Mouse (Mus musculus): ENCODE results near the gene Surf6. TPM values are rescaled to one million over a fixed set of nuclear protein-coding genes. Genes with fewer than 3 reads are reported as not detected.

The Surf6 gene
- polyA plus RNA-seq, 1 experiment: 13.6 TPM

DNA sequence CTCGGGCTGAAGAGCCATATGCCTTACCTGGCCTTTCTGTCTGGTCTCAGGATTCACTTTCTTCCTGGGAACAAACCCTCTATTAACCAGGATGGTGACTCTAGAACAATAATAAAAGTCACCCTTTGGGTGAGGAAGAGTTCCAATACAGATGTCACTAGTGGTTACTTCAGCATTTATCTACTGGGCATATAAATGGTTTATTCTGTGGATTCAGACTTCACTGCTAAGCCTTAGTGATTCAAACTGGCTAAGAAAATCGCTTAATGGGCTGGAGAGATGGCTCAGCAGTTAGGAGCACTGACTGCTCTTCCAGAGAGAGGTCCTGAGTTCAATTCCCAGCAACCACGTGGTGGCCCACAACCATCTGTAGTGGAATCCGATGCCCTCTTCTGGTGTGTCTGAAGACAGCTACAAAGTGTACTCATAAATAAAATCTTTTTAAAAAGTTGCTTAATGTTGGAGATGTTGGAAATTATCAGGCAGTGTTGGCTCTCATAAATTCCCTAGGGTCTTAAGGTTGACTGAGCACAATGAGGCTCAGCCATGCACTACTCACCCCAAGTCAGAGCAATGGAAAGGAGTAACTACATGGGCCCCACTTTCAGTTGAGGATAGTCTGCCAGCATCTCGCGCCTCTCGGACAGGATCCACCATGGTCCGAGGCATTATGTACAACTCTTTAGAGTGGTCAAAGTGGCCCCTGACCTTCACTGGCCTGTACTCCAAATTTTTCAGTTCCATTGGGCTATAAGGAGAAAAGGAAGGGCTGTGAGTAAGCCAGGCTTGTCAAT lies 11.7 kb upstream of the Surf6 start:
- Histone ChIP-seq H3K36me3 (replicated peaks; ENCODE audit: low read length) (peaks cover 62% of the 10 kb centered on the region), H3K4me3 (replicated peaks) (peak overlapping the region; percentile 35)

GRCm38 (mm10) chr2:26913416-26914147 lies 10.9 kb upstream of the Surf6 start:
- H3K4me1 ChIP-seq: peaks cover 87% of the 10 kb centered on the region
- TF ChIP-seq GATA1 (IDR thresholded peaks at IDR 0.05; ENCODE audit: borderline replicate concordance, low read length) (no peak), FLI1 (IDR thresholded peaks at IDR 0.05; ENCODE audit: low read length) (no peak)
- peaks cover 58% of the 10 kb centered on the region for H3K36me3 ChIP-seq (replicated peaks; ENCODE audit: low read length)
- peak overlapping the region; percentile 64 for H3K4me3 ChIP-seq (replicated peaks)
- H3K9me3 ChIP-seq: no peaks in the 10 kb centered on the region
- no peaks in the 10 kb centered on the region for H3K27me3 ChIP-seq (replicated peaks)

More for the DNA sequence above, 11.7 kb upstream of the Surf6 start:
- peaks cover 87% of the 10 kb centered on the region for H3K4me1 ChIP-seq
- H3K9me3 ChIP-seq: no peaks in the 10 kb centered on the region
- no peaks in the 10 kb centered on the region for H3K27me3 ChIP-seq (replicated peaks)
- TF ChIP-seq GATA1 (IDR thresholded peaks at IDR 0.05; ENCODE audit: borderline replicate concordance, low read length) (no peak), FLI1 (IDR thresholded peaks at IDR 0.05; ENCODE audit: low read length) (no peak)

GRCm38 (mm10) chr2:26912253-26912770 lies 9.6 kb upstream of the Surf6 start:
- H3K27me3 ChIP-seq (replicated peaks): no peaks in the 10 kb centered on the region
- no peaks in the 10 kb centered on the region for H3K9me3 ChIP-seq
- H3K4me3 ChIP-seq (replicated peaks): peak overlapping the region; percentile 100
- TF ChIP-seq FLI1 (IDR thresholded peaks at IDR 0.05; ENCODE audit: low read length) (no peak), GATA1 (IDR thresholded peaks at IDR 0.05; ENCODE audit: borderline replicate concordance, low read length) (no peak)
- H3K4me1 ChIP-seq: peaks cover 87% of the 10 kb centered on the region
- H3K36me3 ChIP-seq (replicated peaks; ENCODE audit: low read length): peaks cover 58% of the 10 kb centered on the region

DNA sequence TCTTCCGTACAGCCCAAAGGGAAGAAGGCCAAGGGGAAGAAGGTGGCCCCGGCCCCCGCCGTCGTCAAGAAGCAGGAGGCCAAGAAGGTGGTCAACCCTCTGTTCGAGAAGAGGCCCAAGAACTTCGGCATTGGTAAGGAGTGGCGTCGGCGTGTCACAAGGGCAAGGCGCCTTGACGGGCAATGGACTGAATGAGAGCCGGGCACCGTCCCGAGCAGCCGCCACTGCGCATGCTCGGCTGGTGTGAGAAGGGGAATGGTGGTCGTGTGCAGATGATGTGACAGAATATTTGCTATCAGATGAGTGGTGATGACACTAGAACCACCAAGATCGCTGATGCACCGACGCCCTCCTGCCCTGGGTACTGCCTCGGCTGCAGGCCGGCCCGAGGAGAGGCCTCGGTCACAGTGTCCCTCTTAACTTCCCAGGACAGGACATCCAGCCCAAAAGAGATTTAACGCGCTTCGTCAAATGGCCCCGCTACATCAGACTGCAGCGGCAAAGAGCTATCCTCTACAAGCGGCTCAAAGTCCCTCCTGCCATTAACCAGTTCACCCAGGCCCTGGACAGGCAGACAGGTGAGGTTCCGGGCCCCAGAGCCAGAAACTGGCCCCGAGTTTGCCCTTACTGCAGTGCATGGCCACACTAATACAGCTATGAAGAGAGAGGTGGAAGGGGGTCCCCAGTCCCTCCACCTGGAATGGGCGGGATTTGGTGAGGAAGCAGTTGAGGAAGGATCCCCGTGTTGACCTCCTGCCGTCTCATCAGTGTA lies 8.5 kb upstream of the Surf6 start:
- H3K4me3 ChIP-seq (replicated peaks): peak overlapping the region; percentile 100
- H3K4me1 ChIP-seq: peaks cover 87% of the 10 kb centered on the region
- TF ChIP-seq GATA1 (IDR thresholded peaks at IDR 0.05; ENCODE audit: borderline replicate concordance, low read length) (no peak), FLI1 (IDR thresholded peaks at IDR 0.05; ENCODE audit: low read length) (no peak)
- H3K36me3 ChIP-seq (replicated peaks; ENCODE audit: low read length): peaks cover 67% of the 10 kb centered on the region
- H3K27me3 ChIP-seq (replicated peaks): no peaks in the 10 kb centered on the region
- H3K9me3 ChIP-seq: no peaks in the 10 kb centered on the region

DNA sequence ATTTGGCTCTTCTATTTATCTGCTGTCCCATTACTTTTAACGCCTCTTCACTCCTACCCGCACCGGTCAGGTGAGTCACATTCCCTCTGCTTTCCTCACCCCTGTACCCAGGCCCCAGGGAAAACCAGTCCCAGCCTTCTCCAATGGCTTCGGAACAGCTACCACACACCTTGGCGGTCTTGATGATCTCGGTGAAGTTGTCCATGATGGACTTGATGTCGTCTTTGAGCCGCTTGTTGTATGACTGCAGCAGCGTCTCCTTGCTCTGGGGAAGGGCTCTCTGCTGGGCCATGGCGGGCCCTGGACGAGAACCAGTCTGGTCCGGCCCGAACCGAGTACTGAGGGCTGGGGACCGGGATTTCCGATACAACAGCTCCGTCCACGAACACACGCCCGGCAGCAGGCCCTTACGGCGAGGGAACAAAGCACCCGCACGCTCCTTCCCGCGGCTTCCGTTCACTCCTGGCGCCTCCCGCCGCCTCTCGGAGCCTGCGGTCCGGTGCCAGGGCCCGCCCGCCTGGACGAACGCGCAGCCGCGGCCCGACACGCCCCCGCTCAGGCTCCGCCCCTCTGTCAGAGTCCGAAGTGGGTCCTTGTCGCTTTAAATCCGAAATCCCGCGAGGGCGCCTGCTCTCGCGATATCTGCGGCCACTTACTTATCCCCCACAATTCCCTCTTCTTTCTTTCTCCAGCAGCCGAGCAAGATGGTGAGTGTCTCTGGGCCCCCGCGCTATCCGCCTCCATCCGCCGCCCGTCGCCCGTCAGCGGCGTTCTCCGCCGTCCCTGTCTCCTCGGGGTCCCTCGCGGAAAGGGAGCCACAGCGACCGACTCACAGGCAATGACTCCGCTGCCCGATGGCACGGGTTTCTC lies 7.7 kb upstream of the Surf6 start, which contains the start of the genes Med22 and Rpl7a:
Med22 (minus strand) TSS at position 554 of the 870 bp plus-strand sequence.
Rpl7a (plus strand) TSS at position 641 of the 870 bp plus-strand sequence.
- Histone ChIP-seq H3K36me3 (replicated peaks; ENCODE audit: low read length) (peaks cover 75% of the 10 kb centered on the region), H3K27me3 (replicated peaks) (no peaks in the 10 kb centered on the region), H3K9me3 (no peaks in the 10 kb centered on the region), H3K4me1 (peaks cover 87% of the 10 kb centered on the region), H3K4me3 (replicated peaks) (peak within 1 kb of the TSS; percentile 100)
- no peak for TF ChIP-seq GATA1 (IDR thresholded peaks at IDR 0.05; ENCODE audit: borderline replicate concordance, low read length)
- TF ChIP-seq FLI1 (IDR thresholded peaks at IDR 0.05; ENCODE audit: low read length): no peak

DNA sequence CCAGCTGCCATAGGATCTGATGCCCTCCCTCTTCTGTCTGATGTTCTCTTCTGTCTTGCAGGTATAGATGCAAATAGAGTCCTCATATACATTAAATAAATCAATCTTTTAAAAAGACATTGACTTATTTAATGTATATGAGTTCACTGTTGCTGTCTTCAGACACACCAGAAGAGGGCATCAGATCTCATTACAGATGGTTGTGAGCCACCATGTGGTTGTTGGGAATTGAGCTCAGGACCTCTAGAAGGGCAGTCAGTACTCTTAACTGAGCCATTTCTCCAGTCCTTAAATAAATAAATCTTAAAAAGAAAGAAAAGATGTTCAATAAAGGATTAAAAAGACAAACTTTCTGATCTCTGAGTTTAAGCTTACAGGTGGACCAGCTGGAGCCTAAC lies 6.7 kb upstream of the Surf6 start:
- TF ChIP-seq FLI1 (IDR thresholded peaks at IDR 0.05; ENCODE audit: low read length) (no peak), GATA1 (IDR thresholded peaks at IDR 0.05; ENCODE audit: borderline replicate concordance, low read length) (no peak)
- H3K36me3 ChIP-seq (replicated peaks; ENCODE audit: low read length): peaks cover 78% of the 10 kb centered on the region
- H3K4me3 ChIP-seq (replicated peaks): peak overlapping the region; percentile 100
- H3K4me1 ChIP-seq: peaks cover 87% of the 10 kb centered on the region
- H3K27me3 ChIP-seq (replicated peaks): no peaks in the 10 kb centered on the region
- H3K9me3 ChIP-seq: no peaks in the 10 kb centered on the region

DNA sequence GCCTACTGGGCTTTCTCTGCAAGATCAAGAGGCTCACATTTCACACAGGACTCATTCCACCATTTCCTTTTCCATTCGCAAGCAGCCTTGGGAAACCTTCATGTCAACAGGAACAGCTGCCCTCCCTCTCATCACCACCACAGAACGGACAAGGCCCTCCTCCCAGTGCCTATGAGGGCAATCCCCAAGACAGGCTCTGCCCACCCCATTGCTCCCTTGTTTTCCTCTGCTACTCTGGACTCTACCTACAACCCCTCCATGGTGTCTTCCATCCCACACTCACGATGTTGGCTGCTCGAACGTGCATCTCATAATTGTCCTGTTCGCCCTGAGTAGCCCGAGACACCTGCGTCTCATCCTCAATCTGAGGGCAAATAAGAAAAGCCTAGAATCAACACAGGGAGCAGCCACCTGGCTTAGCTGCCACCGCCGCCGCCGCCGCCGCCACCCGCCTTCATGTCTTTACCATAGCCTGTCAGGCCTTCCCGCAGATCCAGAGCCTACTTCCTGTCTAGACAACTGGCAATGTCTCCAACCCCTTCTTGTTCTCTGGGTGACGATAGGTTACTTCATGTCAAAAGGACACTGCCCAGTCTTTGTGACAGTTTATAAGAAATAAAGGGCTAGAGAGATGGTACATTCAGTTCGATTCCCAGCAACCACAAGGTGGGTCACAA lies 6.2 kb upstream of the Surf6 start:
- Histone ChIP-seq H3K4me3 (replicated peaks) (peak overlapping the region; percentile 100), H3K4me1 (peaks cover 87% of the 10 kb centered on the region), H3K36me3 (replicated peaks; ENCODE audit: low read length) (peaks cover 73% of the 10 kb centered on the region), H3K9me3 (no peaks in the 10 kb centered on the region), H3K27me3 (replicated peaks) (no peaks in the 10 kb centered on the region)
- TF ChIP-seq GATA1 (IDR thresholded peaks at IDR 0.05; ENCODE audit: borderline replicate concordance, low read length) (no peak), FLI1 (IDR thresholded peaks at IDR 0.05; ENCODE audit: low read length) (no peak)

DNA sequence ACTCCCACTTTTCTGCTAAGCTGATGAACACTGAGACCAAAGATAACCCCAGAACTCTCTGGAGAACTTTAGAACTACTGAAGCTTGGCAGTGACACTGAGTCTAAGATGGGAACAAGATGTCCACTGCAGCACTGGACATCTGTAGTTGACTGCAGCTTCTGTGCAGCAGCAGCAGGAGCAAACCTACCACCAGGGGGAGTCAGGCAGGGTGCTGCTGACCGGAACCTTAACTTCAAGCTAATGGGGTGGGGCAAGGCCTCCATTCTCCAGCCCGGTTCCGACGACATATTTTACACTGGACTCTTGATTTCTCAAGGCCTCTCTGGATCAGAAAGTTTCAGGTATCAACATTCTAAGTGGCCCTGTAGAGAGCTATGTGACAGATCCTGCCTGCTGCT lies 4.4 kb upstream of the Surf6 start:
- Histone ChIP-seq H3K4me3 (replicated peaks) (no peak overlapping the region), H3K27me3 (replicated peaks) (no peaks in the 10 kb centered on the region), H3K9me3 (no peaks in the 10 kb centered on the region), H3K36me3 (replicated peaks; ENCODE audit: low read length) (peaks cover 56% of the 10 kb centered on the region), H3K4me1 (peaks cover 85% of the 10 kb centered on the region)
- no peak for TF ChIP-seq GATA1 (IDR thresholded peaks at IDR 0.05; ENCODE audit: borderline replicate concordance, low read length)
- TF ChIP-seq FLI1 (IDR thresholded peaks at IDR 0.05; ENCODE audit: low read length): no peak
